Mouse (Mus musculus) midbrain, embryonic 16.5 days (tissue): ENCODE data around the gene Immt. TPM values are rescaled to one million over a fixed set of nuclear protein-coding genes. Genes with fewer than 3 reads are reported as not detected.
"Not testable (repeated sequence)": the region's sequence is repeated elsewhere in the genome, so short reads cannot be mapped to it uniquely, and the experiment has no call there.

Source experiments
- ATAC-seq: fragments of 200-750 bp; cut with Nextera tagmentation; 2 replicates; pipeline ENCODE4 v1.8.0; 2017; ENCODE audit warnings: moderate TSS enrichment
- H3K27ac ChIP-seq: fragments of 300-500 bp; sonication (generic); 2 replicates; pipeline ENCODE4 v1.5.1; 2014; ENCODE audit warnings: mild to moderate bottlenecking, low read length, mixed read lengths
- H3K27me3 ChIP-seq: fragments of 300-500 bp; sonication (generic); 2 replicates; pipeline ENCODE4 v1.6.1; 2014; ENCODE audit warnings: low read depth, low read length, mixed read lengths; ENCODE audit not compliant: control insufficient read depth, insufficient read depth
- H3K36me3 ChIP-seq: fragments of 300-500 bp; sonication (generic); 2 replicates; pipeline ENCODE4 v1.6.1; 2014; ENCODE audit warnings: mild to moderate bottlenecking, low read length, moderate library complexity, mixed read lengths; ENCODE audit not compliant: control insufficient read depth, insufficient read depth
- H3K4me1 ChIP-seq: fragments of 300-500 bp; sonication (generic); 2 replicates; pipeline ENCODE4 v1.6.1; 2014; ENCODE audit warnings: mild to moderate bottlenecking, low read length, mixed read lengths; ENCODE audit not compliant: control insufficient read depth, insufficient read depth
- H3K4me2 ChIP-seq: fragments of 300-500 bp; sonication (generic); 2 replicates; pipeline ENCODE4 v1.6.1; 2014; ENCODE audit warnings: mild to moderate bottlenecking, low read length, mixed read lengths
- H3K4me3 ChIP-seq: fragments of 300-500 bp; sonication (generic); 2 replicates; pipeline ENCODE4 v1.5.1; 2014; ENCODE audit warnings: low read depth, mild to moderate bottlenecking, low read length, moderate library complexity, mixed read lengths
- H3K9ac ChIP-seq: fragments of 300-500 bp; sonication (generic); 2 replicates; pipeline ENCODE4 v1.6.1; 2014; ENCODE audit warnings: low read depth, low read length, mixed read lengths
- H3K9me3 ChIP-seq: fragments of 300-500 bp; sonication (generic); replicated peaks from 2 replicates; pipeline ENCODE4 v1.6.1; 2014; ENCODE audit warnings: mild to moderate bottlenecking, low read length, mixed read lengths; ENCODE audit not compliant: control insufficient read depth, poor library complexity, severe bottlenecking
- WGBS: fragments of 180-500 bp; shearing (Covaris S2); extraction: QIAGEN DNeasy Blood & Tissue Kit; methylation state at CpG from one replicate; pipeline ENCODE4 v1.1.7; 2014; 5-methylcytosine and 5-hydroxymethylcytosine counted together
- polyA plus RNA-seq: library from polyadenylated mRNA; unstranded; fragments of >200 nt; fragmentation: Nextera tagmentation; extraction: Ambion mirVana; gene quantifications from 2 replicates; pipeline ENCODE4 v1.2.1, GENCODE M21; 2015

Gene Immt
- polyA plus RNA-seq, 1 experiment from 2014 or later, result 149 TPM

GRCm38 (mm10) chr6:71925233-71925632, 94.1 kb downstream of the Immt start:
- not testable (repeated sequence) for H3K27ac ChIP-seq, H3K9me3 ChIP-seq, ATAC-seq, H3K4me3 ChIP-seq, H3K9ac ChIP-seq, H3K27me3 ChIP-seq, H3K4me1 ChIP-seq, H3K4me2 ChIP-seq
- H3K36me3 ChIP-seq, result peaks cover 50% of the 10 kb centered on the region
- 90% methylated on average over 5 of the region's 5 CpGs for WGBS

Other genes with a start within 250 kb of the Immt start
- gene Kdm3a, start 198.3 kb upstream of the Immt start, polyA plus RNA-seq, result 33.7 and 40.9 TPM in 2 replicates
- 331 and 350 TPM in 2 replicates for gene Reep1, start 123.8 kb upstream of the Immt start, polyA plus RNA-seq
- gene Mrpl35, start 4.4 kb upstream of the Immt start, polyA plus RNA-seq, result 36.1 and 39.4 TPM in 2 replicates
- gene Ptcd3, start 77.4 kb downstream of the Immt start, polyA plus RNA-seq, result 75.6 and 84.6 TPM in 2 replicates
- gene Polr1a, start 77.7 kb downstream of the Immt start, polyA plus RNA-seq, result 18.6 and 19.6 TPM in 2 replicates